Mouse (Mus musculus): ENCODE measurements at regions not wholly inside any gene's neighbourhood (a gene's known extent, or its start where the extent isn't known, plus 50 kb on each side); places are given as distances from the start of the nearest gene placed in this dataset.

DNA sequence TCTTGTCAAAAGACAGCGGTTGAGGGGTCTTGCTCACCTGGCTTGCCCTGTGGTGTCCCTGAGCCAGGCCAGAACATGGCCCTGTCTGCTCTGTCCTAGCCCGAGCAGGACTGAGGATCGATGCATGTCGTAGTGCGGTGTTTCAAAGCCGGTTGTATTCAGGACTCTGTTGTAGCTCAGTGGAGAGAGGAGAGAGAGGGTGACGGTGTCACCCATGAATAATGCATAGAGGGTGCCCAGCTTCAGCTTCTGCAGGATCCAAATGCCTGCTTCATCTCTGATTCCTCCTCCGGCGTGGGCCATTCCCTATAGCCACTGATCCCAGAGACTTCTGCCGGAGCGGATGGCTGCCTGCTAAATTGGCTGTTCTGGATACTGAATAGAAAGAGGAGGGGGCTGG is 126.7 kb upstream of the Cadm1 start:
- no peak for TF ChIP-seq CTCF (IDR thresholded peaks at IDR 0.05; ENCODE audit: low read depth)
- TF ChIP-seq EP300 (IDR thresholded peaks at IDR 0.05; ENCODE audit: low read depth) = no peak
